Mouse (Mus musculus) heart, adult 18-20 months (tissue): ENCODE results near the gene Usp25. TPM values are rescaled to one million over a fixed set of nuclear protein-coding genes. Genes with fewer than 3 reads are reported as not detected.

Experiments
- DNase-seq, 2 experiments: peaks; one replicate each; pipeline ENCODE4 v3.0.0; 2021 to 2022; ENCODE audit warnings: mixed read lengths in 1 of 2
- total RNA-seq, 2 experiments: library from RNA; stranded (reverse); gene quantifications; 2 replicates each; pipeline ENCODE4 v1.2.3; 2021

The Usp25 gene
- total RNA-seq, 2 experiments from 2014 or later = 60.1 to 70.9 TPM

GRCm38 (mm10) chr16:77034329-77034728 is 20.8 kb downstream of the Usp25 start:
- no peak for DNase-seq

- no peak for DNase-seq
Observed at GRCm38 (mm10) chr16:77034751-77035150, 21.2 kb downstream of the Usp25 start.

DNA sequence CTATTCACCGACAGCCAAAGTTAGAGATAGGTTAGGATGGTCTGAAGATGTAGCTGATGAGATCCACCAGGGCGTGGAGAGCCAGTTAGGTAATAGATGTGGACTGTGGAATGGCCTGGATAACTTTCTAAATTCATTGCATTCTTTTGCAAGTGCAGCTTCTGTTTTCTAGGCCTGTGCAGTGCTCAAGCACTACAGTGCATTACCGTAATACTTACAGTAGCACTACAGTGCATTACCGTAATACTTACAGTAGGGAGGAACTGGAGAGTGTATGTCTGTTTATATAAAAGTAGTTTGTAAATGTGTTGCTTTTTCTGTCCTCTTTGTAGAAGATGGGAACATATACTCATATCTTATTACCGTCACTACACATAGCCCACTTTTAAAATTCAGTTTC is 28.1 kb downstream of the Usp25 start:
- DNase-seq = no peak

- no peak for DNase-seq
Observed at GRCm38 (mm10) chr16:77043499-77043898, 30.0 kb downstream of the Usp25 start.

DNA sequence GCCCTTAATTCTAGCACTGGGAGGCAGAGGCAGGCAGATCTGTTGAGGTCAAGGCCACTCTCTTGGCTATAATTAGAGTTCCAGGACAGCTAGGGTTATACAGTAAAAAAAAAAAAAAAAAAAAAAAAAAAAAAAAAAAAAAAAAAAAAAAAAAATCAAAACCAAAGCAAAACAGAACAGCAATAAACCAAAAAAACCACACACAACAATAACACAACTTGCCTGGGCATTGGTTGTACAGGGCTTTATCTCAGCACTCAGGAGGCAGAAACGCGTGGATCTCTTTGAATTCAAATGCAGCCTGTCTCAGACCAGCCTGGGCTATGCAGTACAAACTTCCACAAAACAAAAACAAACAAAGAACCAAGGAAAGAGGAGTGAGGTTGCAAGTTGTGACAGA is 40.7 kb downstream of the Usp25 start:
- DNase-seq = no peak

GRCm38 (mm10) chr16:77055519-77056159 is 42.1 kb downstream of the Usp25 start:
- no peak for DNase-seq

DNA sequence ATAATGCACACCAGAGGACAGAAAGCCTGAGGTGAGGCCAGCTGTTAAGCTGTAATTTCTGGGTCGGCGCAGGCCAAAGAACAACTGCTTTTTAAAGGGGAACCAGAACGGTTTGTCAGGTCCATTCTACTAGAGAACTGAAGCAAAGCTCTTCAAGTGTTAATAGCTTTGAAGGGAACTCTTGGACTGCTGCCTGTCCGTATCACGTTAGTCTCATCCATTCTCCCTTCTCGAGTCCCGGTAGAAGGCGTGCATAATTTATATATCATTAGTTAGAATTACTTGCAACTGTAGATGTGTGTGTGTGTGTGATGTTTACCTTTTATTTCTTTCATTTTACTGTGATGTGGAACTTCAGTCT is 42.6 kb downstream of the Usp25 start:
- DNase-seq = no peak

- DNase-seq = no peak
Observed at GRCm38 (mm10) chr16:77058567-77058966, 45.1 kb downstream of the Usp25 start.

GRCm38 (mm10) chr16:77060166-77060565 is 46.7 kb downstream of the Usp25 start:
- DNase-seq = peak; percentile 22 to 65

DNA sequence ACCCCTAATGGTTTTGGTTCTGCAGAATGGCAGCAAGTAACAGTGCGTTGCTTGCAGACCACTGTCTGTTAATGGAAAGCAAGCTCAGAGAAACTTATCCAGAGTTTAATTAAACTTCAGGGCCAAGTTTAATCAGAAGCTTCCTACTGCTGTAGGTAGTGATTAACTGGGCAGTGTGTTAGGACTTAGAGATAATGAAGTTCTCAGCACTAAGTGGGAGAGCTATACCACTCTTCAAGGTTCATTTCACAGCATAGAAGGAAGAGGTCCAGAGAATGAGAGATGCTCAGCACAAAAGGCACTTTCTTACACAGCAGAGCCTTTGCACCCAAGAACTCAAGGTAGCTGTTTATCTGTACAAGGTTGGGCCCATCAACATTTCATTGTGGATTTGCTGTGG is 50.4 kb downstream of the Usp25 start:
- DNase-seq = no peak

GRCm38 (mm10) chr16:77076954-77077735 is 63.6 kb downstream of the Usp25 start:
- DNase-seq = peak in 1 of 2 experiments; percentile 29

GRCm38 (mm10) chr16:77077736-77078005 is 64.2 kb downstream of the Usp25 start:
- no peak for DNase-seq

GRCm38 (mm10) chr16:77084071-77084470 is 70.6 kb downstream of the Usp25 start:
- no peak for DNase-seq

GRCm38 (mm10) chr16:77089806-77090205 is 76.3 kb downstream of the Usp25 start:
- DNase-seq = no peak

- peak; percentile 34 to 38 for DNase-seq
Observed at GRCm38 (mm10) chr16:77093526-77093925, 80.0 kb downstream of the Usp25 start.

DNA sequence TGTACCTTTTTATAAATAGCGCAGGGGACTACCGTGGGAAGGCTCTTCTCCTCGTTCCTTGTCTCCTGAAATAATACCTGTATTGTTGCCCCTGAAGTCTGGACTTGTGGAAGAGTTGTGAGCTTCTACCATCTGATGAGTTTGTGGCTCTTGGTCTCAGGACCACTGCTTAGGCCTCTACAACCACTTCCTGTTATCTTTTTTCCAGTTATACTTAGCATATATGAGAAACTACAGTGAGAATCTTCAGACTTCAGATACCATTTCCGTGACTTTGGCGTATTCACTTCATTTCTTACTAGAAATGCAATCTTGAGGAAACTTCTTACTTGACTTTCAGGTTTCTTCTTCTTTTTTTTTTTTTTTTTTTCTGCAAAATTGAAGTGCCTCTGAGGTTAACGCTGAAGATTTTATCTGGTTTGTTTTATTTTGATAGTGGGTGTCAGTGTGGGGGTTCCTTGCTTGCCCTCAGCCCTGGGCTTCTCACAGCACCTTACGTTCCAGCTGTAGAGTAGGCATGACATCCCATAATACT is 81.6 kb downstream of the Usp25 start:
- DNase-seq = no peak

DNA sequence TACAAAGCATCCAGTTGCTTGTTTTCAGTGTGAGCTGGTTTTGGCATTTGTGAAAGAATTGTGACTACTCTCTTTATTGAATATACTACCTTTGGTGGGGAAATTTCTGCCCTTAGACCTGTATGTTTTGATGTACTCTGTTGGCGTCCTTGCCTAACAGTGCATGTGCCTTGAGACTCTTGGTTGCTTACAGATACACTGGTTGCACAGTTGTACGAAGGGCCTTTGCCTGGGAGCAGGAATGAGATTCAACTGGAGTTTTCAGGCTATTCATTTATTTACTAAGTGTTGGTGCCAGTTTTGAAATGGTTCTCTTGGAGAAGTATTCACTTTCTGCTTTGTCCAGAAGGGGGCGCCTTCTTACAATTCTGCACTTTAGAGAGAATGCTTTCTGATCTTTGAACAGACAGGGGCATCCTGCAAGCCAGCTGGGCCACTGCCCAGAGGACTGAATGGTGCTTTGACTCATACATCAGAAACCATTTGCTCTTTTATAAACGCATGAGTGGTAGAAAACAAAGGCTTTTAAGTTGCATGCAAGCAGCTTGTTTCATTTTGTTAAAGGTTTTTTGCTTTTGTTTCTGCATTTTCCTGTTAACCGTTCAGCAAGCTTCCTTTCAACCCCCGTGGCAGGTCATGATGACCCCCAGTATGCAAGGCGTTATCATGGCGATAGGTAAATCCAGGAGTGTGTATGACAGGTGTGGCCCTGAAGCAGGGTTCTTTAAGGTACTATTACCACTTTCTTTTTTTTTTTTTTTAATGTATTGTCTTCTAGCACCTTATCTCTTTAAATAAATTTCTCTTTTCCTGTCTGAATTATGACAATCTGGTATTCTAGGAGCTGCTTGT is 85.7 kb downstream of the Usp25 start:
- DNase-seq = peak; percentile 59 to 73

DNA sequence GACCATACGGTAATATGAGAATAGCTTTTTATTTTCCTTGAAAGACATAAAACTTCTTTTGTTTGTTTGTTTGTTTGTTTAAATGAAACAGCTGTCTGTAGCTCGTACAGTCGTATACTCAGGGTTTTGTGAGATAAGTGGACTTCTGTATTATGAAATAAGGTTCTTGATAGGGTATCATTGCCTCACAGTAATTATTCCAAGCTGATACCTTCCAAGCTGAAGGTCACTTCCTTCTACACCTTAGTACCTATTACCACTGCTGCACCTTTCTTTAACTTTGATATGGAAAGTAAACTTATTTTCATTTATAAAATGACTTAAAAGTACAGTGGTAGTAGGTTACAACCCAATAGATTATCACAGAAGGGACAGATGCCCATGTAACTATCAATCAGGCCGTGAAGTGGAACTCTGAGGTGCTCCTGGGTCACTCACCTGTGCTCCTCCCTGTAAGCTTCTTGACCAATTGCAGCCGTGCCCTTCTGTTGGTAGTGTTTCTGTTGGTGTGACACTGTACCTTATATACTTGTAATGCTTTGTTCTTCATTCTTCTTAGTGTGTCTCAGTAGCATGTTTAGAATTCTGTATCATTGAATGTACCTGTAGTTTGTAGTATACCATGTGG is 90.2 kb downstream of the Usp25 start:
- no peak for DNase-seq

DNA sequence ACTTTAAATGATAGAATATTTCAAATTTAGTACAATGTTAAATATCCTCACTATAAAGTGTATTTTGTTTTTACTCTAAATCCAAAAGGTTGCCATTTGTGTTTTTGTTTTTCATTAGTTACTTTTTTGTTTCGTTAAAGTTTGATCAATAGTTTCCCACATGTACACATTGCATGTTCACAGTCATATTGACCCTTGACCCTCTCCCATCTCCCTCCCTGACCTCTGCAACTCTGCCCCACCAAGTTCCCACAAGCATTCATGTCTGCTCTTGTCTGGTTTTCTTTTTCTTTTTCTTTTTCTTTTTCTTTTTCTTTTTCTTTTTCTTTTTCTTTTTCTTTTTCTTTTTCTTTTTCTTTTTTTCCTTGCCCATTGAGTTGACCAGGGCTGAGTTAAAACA is 97.8 kb downstream of the Usp25 start:
- no peak for DNase-seq

- DNase-seq = no peak
Observed at GRCm38 (mm10) chr16:77125908-77126307, 112.4 kb downstream of the Usp25 start.

DNA sequence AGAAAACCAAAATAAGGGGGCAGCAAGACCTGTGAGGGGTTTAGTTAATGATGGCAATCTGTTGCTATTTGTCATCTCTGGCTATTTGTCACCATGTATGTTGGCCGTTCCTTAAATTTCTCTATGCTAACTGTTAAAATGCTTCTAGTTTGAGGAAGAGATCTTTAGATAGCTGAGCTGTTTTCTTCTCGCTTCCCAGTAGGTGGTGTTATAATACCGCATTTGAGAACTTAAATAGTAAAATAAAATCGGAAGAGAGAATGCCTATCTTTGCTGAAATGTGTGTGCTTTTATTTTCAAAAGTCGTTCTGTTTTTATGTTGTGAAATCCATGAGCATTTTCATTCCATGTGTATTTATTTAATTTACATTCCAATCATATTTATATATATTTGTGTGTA is 115.2 kb downstream of the Usp25 start:
- DNase-seq = no peak

GRCm38 (mm10) chr16:77133055-77133454 is 119.5 kb downstream of the Usp25 start:
- DNase-seq = no peak

GRCm38 (mm10) chr16:77140651-77141050 is 127.1 kb downstream of the Usp25 start:
- DNase-seq = no peak
